Mouse (Mus musculus) T-cell, adult 2 months (primary cell): ENCODE results near the gene Tecpr1.
A peak's percentile ranks its signal among the peaks of the same experiment; 100 is the strongest.

Source experiments
- DNase-seq: peaks from one replicate; pipeline ENCODE4 v3.0.0; 2022; ENCODE audit warnings: low spot score

Gene Tecpr1

GRCm38 (mm10) chr5:144251876-144252577 is 28.6 kb upstream of the Tecpr1 start:
- no peak for DNase-seq

- DNase-seq, result no peak
Observed at GRCm38 (mm10) chr5:144249871-144250270, 26.5 kb upstream of the Tecpr1 start.

GRCm38 (mm10) chr5:144247906-144248585 is 24.6 kb upstream of the Tecpr1 start:
- DNase-seq, result no peak

- no peak for DNase-seq
Observed at GRCm38 (mm10) chr5:144247307-144247706, 23.9 kb upstream of the Tecpr1 start.

GRCm38 (mm10) chr5:144246669-144247068 is 23.3 kb upstream of the Tecpr1 start:
- DNase-seq, result no peak

- DNase-seq, result no peak
Observed at GRCm38 (mm10) chr5:144245592-144245991, 22.2 kb upstream of the Tecpr1 start.

- DNase-seq, result no peak
Observed at GRCm38 (mm10) chr5:144243901-144244487, 20.6 kb upstream of the Tecpr1 start, which contains the start of gene Bri3. Bri3 (plus strand) TSS chr5:144244437.

GRCm38 (mm10) chr5:144238969-144239368 is 15.6 kb upstream of the Tecpr1 start:
- DNase-seq, result no peak

- DNase-seq, result no peak
Observed at GRCm38 (mm10) chr5:144234714-144235113, 11.3 kb upstream of the Tecpr1 start.

- no peak for DNase-seq
Observed at GRCm38 (mm10) chr5:144234222-144234621, 10.8 kb upstream of the Tecpr1 start.

- DNase-seq, result no peak
Observed at GRCm38 (mm10) chr5:144232531-144232930, 9.1 kb upstream of the Tecpr1 start.

- DNase-seq, result peak; percentile 26
Observed at GRCm38 (mm10) chr5:144231410-144231809, 8.0 kb upstream of the Tecpr1 start.

GRCm38 (mm10) chr5:144230216-144230615 is 6.8 kb upstream of the Tecpr1 start:
- no peak for DNase-seq

GRCm38 (mm10) chr5:144226220-144226619 is 2.8 kb upstream of the Tecpr1 start:
- DNase-seq, result no peak

- DNase-seq, result peak; percentile 36
Observed at GRCm38 (mm10) chr5:144223899-144224816, 743 bp upstream of the Tecpr1 start.

- DNase-seq, result peak; percentile 74
Observed at GRCm38 (mm10) chr5:144222811-144223502, 458 bp downstream of the Tecpr1 start.

- peak; percentile 94 for DNase-seq
Observed at GRCm38 (mm10) chr5:144221305-144221704, 2.1 kb downstream of the Tecpr1 start.

GRCm38 (mm10) chr5:144219936-144220335 is 3.5 kb downstream of the Tecpr1 start:
- DNase-seq, result no peak

GRCm38 (mm10) chr5:144219306-144219705 is 4.1 kb downstream of the Tecpr1 start:
- DNase-seq, result no peak

- no peak for DNase-seq
Observed at GRCm38 (mm10) chr5:144218061-144218460, 5.4 kb downstream of the Tecpr1 start.

GRCm38 (mm10) chr5:144215992-144216391 is 7.4 kb downstream of the Tecpr1 start:
- no peak for DNase-seq
